Mouse (Mus musculus) testis, postnatal 10 days (tissue): ENCODE results near the gene Vmn2r118.

Experiments
- DNase-seq: peaks from one replicate; pipeline ENCODE4 v3.0.0; 2021; ENCODE audit warnings: low spot score

Gene Vmn2r118

GRCm38 (mm10) chr17:55625092-55625491 is at the start of gene Vmn2r118:
Gene Vmn2r118, minus strand, starts transcription at chr17:55625192.
- no peak for DNase-seq

- DNase-seq = no peak
Measured at GRCm38 (mm10) chr17:55661099-55661498, 36.1 kb upstream of the Vmn2r118 start.

GRCm38 (mm10) chr17:55590838-55591237 is 34.2 kb downstream of the Vmn2r118 start:
- DNase-seq = no peak

- no peak for DNase-seq
Measured at GRCm38 (mm10) chr17:55561774-55562173, 63.2 kb downstream of the Vmn2r118 start.

- DNase-seq = no peak
Measured at GRCm38 (mm10) chr17:55548476-55548875, 76.5 kb downstream of the Vmn2r118 start.
